Mouse (Mus musculus): ENCODE measurements around the gene Enox1. TPM values are rescaled to one million over a fixed set of nuclear protein-coding genes. Genes with fewer than 3 reads are reported as not detected.

Gene Enox1
- total RNA-seq, 1 experiment, result 25.3 TPM

DNA sequence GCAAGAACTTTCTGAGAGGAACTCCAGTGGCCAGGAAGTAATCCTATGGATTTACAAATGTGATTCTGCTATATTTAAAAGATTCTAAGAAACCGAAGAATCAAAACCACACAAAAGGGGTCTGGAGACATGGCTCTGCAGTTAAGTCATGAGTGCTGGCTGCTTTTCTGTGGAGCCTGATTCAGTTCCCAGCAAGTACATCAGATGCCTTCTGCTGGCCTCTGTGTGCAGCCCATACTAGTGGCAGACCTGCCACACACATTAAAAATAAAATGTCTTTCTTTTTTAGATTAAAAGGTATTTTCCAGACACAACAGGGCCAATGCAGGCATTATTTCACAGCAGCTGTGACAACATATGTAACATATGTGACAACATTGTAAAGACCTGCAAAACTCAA is 235.9 kb downstream of the Enox1 start:
- H3K4me1 ChIP-seq (ENCODE audit: control insufficient read depth in 2 of 2, insufficient read depth in 2 of 2, low read length in 2 of 2, poor library complexity in 1 of 2), result peaks cover 0 to 2% of the 10 kb centered on the region in 2 experiments; a peak in 1 of 4 replicates
- no peaks in the 10 kb centered on the region for H3K9me3 ChIP-seq (ENCODE audit: control insufficient read depth, insufficient read depth, low read depth, low read length)
- no peak overlapping the region for H3K9ac ChIP-seq (ENCODE audit: insufficient read depth, low read depth, low read length, poor library complexity, severe bottlenecking)
- TF ChIP-seq ZC3H11A (IDR thresholded peaks at IDR 0.05; ENCODE audit: borderline replicate concordance, low read depth, low read length) (no peak), CHD2 (IDR thresholded peaks at IDR 0.05; ENCODE audit: low read depth, low read length) (no peak), HCFC1 (IDR thresholded peaks at IDR 0.05; ENCODE audit: borderline replicate concordance, insufficient read depth, low read length) (no peak)
- in situ Hi-C loops (cut with MboI; ENCODE audit: low sequenced_read_pairs in 2 of 2, unreplicated experiment in 2 of 2), result no loop called here
- H3K36me3 ChIP-seq (ENCODE audit: control insufficient read depth, insufficient read depth, low read length, poor library complexity, severe bottlenecking), result no peaks in the 10 kb centered on the region
- no peak overlapping the region for H3K27ac ChIP-seq (ENCODE audit: insufficient read depth, low read depth, low read length, poor library complexity, severe bottlenecking)
- H3K4me3 ChIP-seq (ENCODE audit: insufficient read depth in 1 of 2, low read depth in 1 of 2, low read length in 2 of 2, poor library complexity in 1 of 2, severe bottlenecking in 1 of 2), result no peak overlapping the region
- no peak for DNase-seq (ENCODE audit: low read depth, low spot score)

DNA sequence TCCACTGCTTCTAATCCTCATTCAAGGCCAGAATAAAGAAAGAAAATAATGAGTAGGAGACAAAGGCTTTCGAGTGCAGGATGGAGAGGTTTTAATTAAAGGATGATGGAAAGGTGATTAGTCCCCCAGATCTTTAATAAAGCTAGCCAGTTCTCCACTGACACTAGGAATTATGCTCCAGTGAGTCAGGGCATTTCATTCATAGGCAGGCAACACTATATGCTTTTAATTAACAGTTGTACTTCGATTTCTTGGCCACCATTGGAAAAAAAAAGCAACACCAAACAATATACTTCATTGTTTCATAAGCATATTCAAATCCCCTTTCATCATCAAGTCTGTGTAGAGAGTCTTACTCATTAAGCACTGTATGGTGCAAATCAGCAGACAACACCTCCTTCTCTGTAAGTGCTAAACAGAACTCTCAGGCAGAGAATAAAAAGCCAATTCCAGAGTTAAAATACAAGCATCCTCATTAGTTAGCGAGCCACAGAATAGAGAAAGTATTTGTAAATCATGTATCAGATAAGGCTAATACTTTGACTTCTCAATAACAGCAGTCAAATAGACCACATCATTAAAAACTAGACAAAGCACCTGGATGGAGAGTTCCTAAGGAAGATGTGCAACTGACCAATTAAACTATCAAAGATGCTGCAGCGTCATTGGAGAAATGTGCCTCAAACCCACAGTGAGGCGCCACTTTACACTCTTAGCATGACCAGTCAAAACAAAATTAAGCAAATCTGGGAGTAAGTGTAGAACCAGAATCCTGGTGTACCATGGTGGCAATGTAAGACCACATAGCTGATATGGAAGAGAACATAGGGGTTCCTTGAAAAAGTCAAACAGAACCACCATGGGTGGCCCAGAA is 249.9 kb downstream of the Enox1 start:
- no peak overlapping the region for H3K27ac ChIP-seq (ENCODE audit: insufficient read depth, low read depth, low read length, poor library complexity, severe bottlenecking)
- in situ Hi-C loops (cut with MboI; ENCODE audit: low sequenced_read_pairs in 2 of 2, unreplicated experiment in 2 of 2), result no loop called here
- no peaks in the 10 kb centered on the region for H3K36me3 ChIP-seq (ENCODE audit: control insufficient read depth, insufficient read depth, low read length, poor library complexity, severe bottlenecking)
- no peak overlapping the region for H3K9ac ChIP-seq (ENCODE audit: insufficient read depth, low read depth, low read length, poor library complexity, severe bottlenecking)
- no peaks in the 10 kb centered on the region for H3K9me3 ChIP-seq (ENCODE audit: control insufficient read depth, insufficient read depth, low read depth, low read length)
- no peak for TF ChIP-seq ZC3H11A (IDR thresholded peaks at IDR 0.05; ENCODE audit: borderline replicate concordance, low read depth, low read length)
- no peak for TF ChIP-seq MAFK (IDR thresholded peaks at IDR 0.05; ENCODE audit: insufficient read depth, low read depth, low read length)
- no peak for TF ChIP-seq ZNF384 (IDR thresholded peaks at IDR 0.05; ENCODE audit: low read depth, low read length)
- no peak for TF ChIP-seq HCFC1 (IDR thresholded peaks at IDR 0.05; ENCODE audit: borderline replicate concordance, insufficient read depth, low read length)
- no peak for DNase-seq (ENCODE audit: low read depth, low spot score)
- no peak overlapping the region for H3K4me3 ChIP-seq (ENCODE audit: insufficient read depth in 1 of 2, low read depth in 1 of 2, low read length in 2 of 2, poor library complexity in 1 of 2, severe bottlenecking in 1 of 2)
- no peaks in the 10 kb centered on the region for H3K4me1 ChIP-seq (ENCODE audit: control insufficient read depth in 2 of 2, insufficient read depth in 2 of 2, low read length in 2 of 2, poor library complexity in 1 of 2)

- DNase-seq (ENCODE audit: low read depth, low spot score), result no peak
- no peak overlapping the region for H3K4me3 ChIP-seq (ENCODE audit: insufficient read depth in 1 of 2, low read depth in 1 of 2, low read length in 2 of 2, poor library complexity in 1 of 2, severe bottlenecking in 1 of 2)
- H3K4me1 ChIP-seq (ENCODE audit: control insufficient read depth in 2 of 2, insufficient read depth in 2 of 2, low read length in 2 of 2, poor library complexity in 1 of 2), result no peaks in the 10 kb centered on the region
- no peaks in the 10 kb centered on the region for H3K36me3 ChIP-seq (ENCODE audit: control insufficient read depth, insufficient read depth, low read length, poor library complexity, severe bottlenecking)
- TF ChIP-seq HCFC1 (IDR thresholded peaks at IDR 0.05; ENCODE audit: borderline replicate concordance, insufficient read depth, low read length) (no peak), CHD2 (IDR thresholded peaks at IDR 0.05; ENCODE audit: low read depth, low read length) (no peak), ZC3H11A (IDR thresholded peaks at IDR 0.05; ENCODE audit: borderline replicate concordance, low read depth, low read length) (no peak), ZNF384 (IDR thresholded peaks at IDR 0.05; ENCODE audit: low read depth, low read length) (no peak), MAFK (IDR thresholded peaks at IDR 0.05; ENCODE audit: insufficient read depth, low read depth, low read length) (no peak)
- H3K9ac ChIP-seq (ENCODE audit: insufficient read depth, low read depth, low read length, poor library complexity, severe bottlenecking), result no peak overlapping the region
- H3K9me3 ChIP-seq (ENCODE audit: control insufficient read depth, insufficient read depth, low read depth, low read length), result no peaks in the 10 kb centered on the region
- in situ Hi-C loops (cut with MboI; ENCODE audit: low sequenced_read_pairs in 2 of 2, unreplicated experiment in 2 of 2), result no loop called here
- H3K27ac ChIP-seq (ENCODE audit: insufficient read depth, low read depth, low read length, poor library complexity, severe bottlenecking), result no peak overlapping the region
Observed at GRCm38 (mm10) chr14:77409271-77409940, 252.8 kb downstream of the Enox1 start.

DNA sequence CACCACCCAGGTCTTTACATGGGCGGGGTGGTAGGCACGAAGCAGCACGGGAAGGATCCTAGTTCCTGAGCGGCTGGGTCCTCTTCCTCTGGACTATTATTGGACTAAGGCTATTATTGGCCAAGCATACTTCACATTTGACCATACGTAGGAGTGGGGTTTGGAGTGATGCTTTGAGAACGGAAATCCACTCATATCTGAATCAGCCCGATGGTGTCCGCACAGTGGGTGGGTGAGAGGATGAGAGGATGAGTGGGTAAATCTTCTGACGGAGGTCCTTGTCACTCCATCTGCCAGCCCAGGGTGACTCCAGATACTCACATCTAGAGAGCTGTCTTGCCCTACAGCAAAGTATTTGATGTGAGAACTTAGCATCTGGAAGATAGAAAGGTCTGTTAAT is 253.8 kb downstream of the Enox1 start:
- no peak for DNase-seq (ENCODE audit: low read depth, low spot score)
- no peaks in the 10 kb centered on the region for H3K36me3 ChIP-seq (ENCODE audit: control insufficient read depth, insufficient read depth, low read length, poor library complexity, severe bottlenecking)
- H3K9ac ChIP-seq (ENCODE audit: insufficient read depth, low read depth, low read length, poor library complexity, severe bottlenecking), result no peak overlapping the region
- in situ Hi-C loops (cut with MboI; ENCODE audit: low sequenced_read_pairs in 2 of 2, unreplicated experiment in 2 of 2), result no loop called here
- no peak overlapping the region for H3K27ac ChIP-seq (ENCODE audit: insufficient read depth, low read depth, low read length, poor library complexity, severe bottlenecking)
- TF ChIP-seq MAFK (IDR thresholded peaks at IDR 0.05; ENCODE audit: insufficient read depth, low read depth, low read length) (no peak), ZNF384 (IDR thresholded peaks at IDR 0.05; ENCODE audit: low read depth, low read length) (no peak), ZC3H11A (IDR thresholded peaks at IDR 0.05; ENCODE audit: borderline replicate concordance, low read depth, low read length) (no peak), CHD2 (IDR thresholded peaks at IDR 0.05; ENCODE audit: low read depth, low read length) (no peak), HCFC1 (IDR thresholded peaks at IDR 0.05; ENCODE audit: borderline replicate concordance, insufficient read depth, low read length) (no peak)
- no peaks in the 10 kb centered on the region for H3K9me3 ChIP-seq (ENCODE audit: control insufficient read depth, insufficient read depth, low read depth, low read length)
- H3K4me1 ChIP-seq (ENCODE audit: control insufficient read depth in 2 of 2, insufficient read depth in 2 of 2, low read length in 2 of 2, poor library complexity in 1 of 2), result no peaks in the 10 kb centered on the region
- H3K4me3 ChIP-seq (ENCODE audit: insufficient read depth in 1 of 2, low read depth in 1 of 2, low read length in 2 of 2, poor library complexity in 1 of 2, severe bottlenecking in 1 of 2), result no peak overlapping the region
